Mouse (Mus musculus): ENCODE data around the gene Vwa7. TPM values are rescaled to one million over a fixed set of nuclear protein-coding genes. Genes with fewer than 3 reads are reported as not detected.

Vwa7 gene
- total and polyA plus RNA-seq, 3 experiments = 9.8 to 10.4 TPM; not detected in 1

DNA sequence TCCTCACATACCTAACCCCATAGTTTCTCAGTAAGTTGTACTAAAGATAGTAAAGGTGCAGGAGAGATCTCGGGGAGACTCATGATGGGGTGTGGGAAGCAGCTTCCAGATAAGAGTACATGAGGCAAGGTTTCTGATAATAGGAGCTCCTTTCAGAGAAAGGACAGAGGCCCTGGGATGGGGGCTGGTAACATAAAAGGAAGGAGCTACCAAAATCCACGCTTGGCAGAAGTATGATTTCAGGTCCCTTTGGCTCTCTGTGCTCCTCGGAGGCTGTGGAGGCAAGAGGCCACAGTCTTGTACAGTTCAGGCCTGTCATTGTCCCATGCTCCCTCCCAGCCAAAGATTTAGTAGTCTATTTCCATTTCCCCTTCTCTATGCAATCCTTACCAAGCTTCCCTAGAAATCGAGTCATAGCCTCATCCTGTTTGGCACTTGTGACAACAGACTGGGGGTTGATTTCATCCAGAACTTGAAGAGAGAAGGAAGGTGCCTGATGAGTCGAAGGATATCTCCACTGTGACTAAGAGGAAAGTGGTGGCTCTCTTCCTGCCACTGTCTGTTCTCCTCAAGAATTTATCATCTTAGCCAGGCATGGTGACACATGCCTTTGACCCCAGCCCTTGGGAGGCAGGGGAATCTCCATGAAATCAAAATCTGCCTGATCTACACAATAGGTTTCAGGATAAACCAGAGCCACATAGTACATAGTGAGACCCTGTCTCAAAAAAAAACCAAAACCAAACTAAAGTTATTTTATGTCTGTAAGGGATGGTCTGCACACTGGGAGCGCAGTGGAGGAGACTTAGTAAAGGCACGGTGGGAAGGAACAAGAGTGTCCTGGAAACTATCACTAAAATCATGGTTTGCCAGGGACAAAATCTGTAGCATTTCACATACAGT lies 28.8 kb downstream of the Vwa7 start (continued):
- TF ChIP-seq KAT2A (conservative IDR thresholded peaks at IDR 0.05; ENCODE audit: low read depth, low read length) (no peak), SIN3A (IDR thresholded peaks at IDR 0.05; ENCODE audit: low read length) (peak; percentile 82), ETS1 (IDR thresholded peaks at IDR 0.05; ENCODE audit: low read depth, low read length) (peak; percentile 87)

DNA sequence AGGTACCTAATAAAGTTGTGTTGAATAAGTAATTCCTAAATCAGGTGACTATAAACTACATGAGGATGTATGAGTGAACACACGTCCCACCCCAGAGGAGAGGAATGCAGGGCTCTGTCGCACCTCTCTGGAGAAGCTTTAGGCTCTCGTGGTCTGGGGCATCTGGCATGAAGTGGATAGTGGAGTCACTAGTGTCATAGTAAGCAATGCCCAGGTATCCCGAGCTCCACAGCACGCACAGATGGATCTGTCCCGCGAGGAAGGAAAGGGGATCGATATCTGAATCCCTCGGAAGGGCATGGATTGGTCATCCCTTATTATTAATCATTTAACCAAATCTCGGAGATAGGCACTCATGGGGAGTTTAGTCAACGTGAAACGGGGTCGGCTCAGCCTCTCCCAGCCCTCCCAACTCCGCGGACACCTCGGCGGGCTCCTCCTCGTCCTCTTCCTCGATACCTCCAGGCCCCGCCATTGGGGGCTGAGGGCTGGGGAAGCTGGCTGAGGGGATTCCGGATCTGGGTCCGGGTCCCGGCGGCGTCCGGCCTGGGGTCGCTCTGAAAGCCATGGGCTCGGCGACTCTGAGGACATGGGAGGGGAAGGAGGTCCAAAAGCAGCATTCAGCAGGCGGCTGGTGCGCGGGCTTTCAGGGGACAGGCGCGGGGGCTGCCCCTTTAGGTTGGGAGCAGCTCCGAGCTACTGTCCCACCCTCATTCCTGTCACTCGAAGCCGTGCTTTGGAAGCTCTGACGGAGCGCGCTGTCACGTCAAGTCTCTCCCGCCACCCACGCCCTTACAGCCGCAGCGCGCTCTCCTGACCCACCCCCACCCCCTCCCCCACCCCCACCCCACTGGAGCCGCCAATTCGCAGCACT lies 29.7 kb downstream of the Vwa7 start:
- peaks cover 13% of the 10 kb centered on the region for H3K79me2 ChIP-seq (ENCODE audit: control insufficient read depth, insufficient read depth, low read length, poor library complexity)
- peaks cover 7 to 39% of the 10 kb centered on the region in 2 experiments for H3K4me1 ChIP-seq (ENCODE audit: control insufficient read depth in 1 of 2, insufficient read depth in 2 of 2, low read length in 2 of 2)
- peak overlapping the region; percentile 47 to 53 for H3K4me3 ChIP-seq (ENCODE audit: control insufficient read depth in 1 of 2, insufficient read depth in 1 of 2, low read depth in 2 of 2, low read length in 2 of 2)
- TF ChIP-seq KAT2A (conservative IDR thresholded peaks at IDR 0.05; ENCODE audit: low read depth, low read length) (no peak), TCF12 (IDR thresholded peaks at IDR 0.05; ENCODE audit: low read depth, low read length) (peak; percentile 42; the same call in 1 of the 2 replicates), MAZ (IDR thresholded peaks at IDR 0.05; ENCODE audit: low read depth, low read length) (0 out of 2 replicates have a peak, but pooled peaks have one; percentile 38), RCOR1 (IDR thresholded peaks at IDR 0.05; ENCODE audit: low read depth, low read length) (no peak), NELFE (IDR thresholded peaks at IDR 0.05; ENCODE audit: low read depth, low read length) (peak; percentile 56; the same call in 1 of the 2 replicates), MXI1 (IDR thresholded peaks at IDR 0.05; ENCODE audit: low read depth, low read length) (peak; percentile 51), POLR2A (IDR thresholded peaks at IDR 0.05; ENCODE audit: control insufficient read depth in 1 of 2, insufficient read depth in 1 of 2, low read depth in 1 of 2, low read length in 2 of 2, poor library complexity in 1 of 2) (peak; percentile 43 to 67; a peak in 3 of 4 replicates), POLR2AphosphoS2 (IDR thresholded peaks at IDR 0.05; ENCODE audit: low read length) (peak; percentile 61; the same call in 1 of the 2 replicates), ETS1 (IDR thresholded peaks at IDR 0.05; ENCODE audit: low read depth, low read length) (peak; percentile 58; the same call in 1 of the 2 replicates), ELF1 (IDR thresholded peaks at IDR 0.05; ENCODE audit: low read depth, low read length) (0 out of 2 replicates have a peak, but pooled peaks have one; percentile 1), E2F4 (IDR thresholded peaks at IDR 0.05; ENCODE audit: borderline replicate concordance, low read depth, low read length) (no peak), EP300 (IDR thresholded peaks at IDR 0.05; ENCODE audit: low read depth in 1 of 2, low read length in 2 of 2) (0 out of 4 replicates have a peak, but pooled peaks of 1 of the 2 experiments have one; percentile 42), ZMIZ1 (IDR thresholded peaks at IDR 0.05; ENCODE audit: low read depth, low read length) (peak; percentile 66; the same call in 1 of the 2 replicates)
- peak overlapping the region; percentile 85 for H3K9ac ChIP-seq (ENCODE audit: control insufficient read depth, low read depth, low read length, poor library complexity, severe bottlenecking)
- H3K9me3 ChIP-seq (replicated peaks; ENCODE audit: insufficient read depth, low read length) = no peaks in the 10 kb centered on the region
- peaks cover 0 to 28% of the 10 kb centered on the region in 2 experiments; a peak in 2 of 4 replicates for H3K36me3 ChIP-seq (ENCODE audit: control insufficient read depth in 1 of 2, insufficient read depth in 2 of 2, low read length in 2 of 2)
- H3K27me3 ChIP-seq (ENCODE audit: control insufficient read depth in 1 of 2, insufficient read depth in 2 of 2, low read length in 2 of 2) = no peaks in the 10 kb centered on the region
- peak overlapping the region; percentile 91 for H3K27ac ChIP-seq (ENCODE audit: control insufficient read depth, low read depth, low read length)
- DNase-seq (ENCODE audit: low read depth, low spot score) = peak; percentile 57

All from MEL (cell line).